Comparison of ENCODE assay signal across 10 mouse cellular contexts in genomic region chr5:112270764-112271541, GRCm38 (mm10). TPM values are rescaled to one million over a fixed set of nuclear protein-coding genes. Genes with fewer than 3 reads are reported as not detected.
DNase-seq lines count a peak whose midpoint lies in the region; ATAC-seq and TF ChIP-seq lines count a peak whose summit lies in the region.
"Had no signal": no experiment of that assay in that cellular context is flagged by ENCODE, and none has a peak within 500 bp of the region (broad histone marks: within the 10 kb centered on the region; RNA-seq: fewer than 3 reads in every experiment).

No protein-coding gene starts in this region.

- no peak for TF ChIP-seq CTCF in intestine, postnatal 0 days (IDR thresholded peaks at IDR 0.05; ENCODE audit: low read depth)

- no peaks in the 10 kb centered on the region for H3K36me3 ChIP-seq in intestine, postnatal 0 days (ENCODE audit: control insufficient read depth, insufficient read depth)

- H3K4me2 ChIP-seq in intestine, postnatal 0 days (replicated peaks; ENCODE audit: low read depth) = no peak overlapping the region

- no peak overlapping the region for H3K4me3 ChIP-seq in intestine, postnatal 0 days (ENCODE audit: low read depth, low read length)
- H3K4me3 ChIP-seq: megakaryocyte, embryonic 14.5 days had no signal

- WGBS in intestine, postnatal 0 days = 42% methylated on average over 24 of the region's 24 CpGs

- H3K4me1 ChIP-seq in intestine, postnatal 0 days (replicated peaks; ENCODE audit: control insufficient read depth, insufficient read depth, low read length) = 0 out of 2 replicates have a peak, but pooled peaks cover 4% of the 10 kb centered on the region

- H3K9me3 ChIP-seq in intestine, postnatal 0 days (ENCODE audit: control insufficient read depth) = no peaks in the 10 kb centered on the region
- H3K9me3 ChIP-seq: megakaryocyte, embryonic 14.5 days had no signal

- peaks cover 8% of the 10 kb centered on the region; the same call in 1 of the 2 replicates for H3K27me3 ChIP-seq in intestine, postnatal 0 days (replicated peaks; ENCODE audit: control insufficient read depth, insufficient read depth, low read length)

- intact Hi-C loops in left cerebral cortex, postnatal 36 days (cut with DNase I) = no loop called here
- intact Hi-C loops in heart, postnatal 36 days (cut with DNase I) = no loop called here
- intact Hi-C loops in heart, postnatal 14 days (cut with DNase I) = no loop called here

- no peak for ATAC-seq in intestine, postnatal 0 days

- no peak overlapping the region for H3K27ac ChIP-seq in intestine, postnatal 0 days (ENCODE audit: low read depth, low read length)

- DNase-seq in layer of hippocampus, adult 18-20 months (ENCODE audit: low spot score in 2 of 2) = peak; percentile 43 to 62
- no peak for DNase-seq in layer of hippocampus, adult 9-10 months (ENCODE audit: low spot score)
- DNase-seq in embryo, embryonic 11 days = peak; percentile 56
- peak; percentile 49 to 54 for DNase-seq in left cerebral cortex, postnatal 36 days (ENCODE audit: low spot score in 2 of 2)
- DNase-seq in right cerebral cortex, adult 2 months (ENCODE audit: low spot score in 2 of 2) = peak; percentile 53 to 60
- no peak for DNase-seq in heart, postnatal 36 days
- DNase-seq in heart, postnatal 14 days = no peak

- no peak overlapping the region for H3K9ac ChIP-seq in intestine, postnatal 0 days (ENCODE audit: low read depth, low read length)

RNA-seq across cellular contexts. Expression of gene Tpst2, which starts 5.5 kb away (rescaled TPM):
- 10 to 100 TPM; 37.0 to 40.5 TPM for total RNA-seq in layer of hippocampus, adult 18-20 months (2021)
- total RNA-seq in left cerebral cortex, postnatal 36 days (2021) = 10 to 100 TPM; 32.1 to 46.3 TPM
- polyA plus RNA-seq in intestine, postnatal 0 days (2015; fragmentation: Nextera tagmentation; extraction: Ambion mirVana) = 45.3 and 48.4 TPM in 2 replicates
- 10 to 100 TPM; 39.1 to 42.0 TPM for total RNA-seq in heart, postnatal 36 days (2021)
- 10 to 100 TPM; 50.6 to 55.5 TPM for total RNA-seq in heart, postnatal 14 days (2021)

RNA-seq across cellular contexts. Expression of gene Crybb1, which starts 15.3 kb away (rescaled TPM):
- 1 to 10 TPM; 8.5 to 9.2 TPM for total RNA-seq in layer of hippocampus, adult 18-20 months (2021)
- total RNA-seq in left cerebral cortex, postnatal 36 days (2021) = 1 to 10 TPM; 7.1 to 10.0 TPM
- 0.22 and 0.34 TPM in 2 replicates for polyA plus RNA-seq in intestine, postnatal 0 days (2015; fragmentation: Nextera tagmentation; extraction: Ambion mirVana)
- total RNA-seq in heart, postnatal 36 days (2021) = 1 to 10 TPM in 1 of 2 experiments, under 1 TPM in 1; 0.80 to 3.4 TPM
- 1 to 10 TPM; 1.4 to 1.9 TPM for total RNA-seq in heart, postnatal 14 days (2021)
- total RNA-seq: hematopoietic stem cell, adult 5-6 weeks had no signal

RNA-seq across cellular contexts. Expression of gene Cryba4, which starts 18.6 kb away (rescaled TPM):
- total RNA-seq in layer of hippocampus, adult 18-20 months (2021) = 1 to 10 TPM in 1 of 2 experiments, not detected in 1; 1.0 TPM
- under 1 TPM; 0.59 to 0.95 TPM for total RNA-seq in left cerebral cortex, postnatal 36 days (2021)
- polyA plus RNA-seq in intestine, postnatal 0 days (2015; fragmentation: Nextera tagmentation; extraction: Ambion mirVana) = 1.1 and 1.3 TPM in 2 replicates
- total RNA-seq in heart, postnatal 36 days (2021) = 1 to 10 TPM; 6.0 to 9.8 TPM
- 1 to 10 TPM; 7.2 to 7.8 TPM for total RNA-seq in heart, postnatal 14 days (2021)
- total RNA-seq: hematopoietic stem cell, adult 5-6 weeks had no signal

RNA-seq across cellular contexts. Expression of gene Tfip11, which starts 55.2 kb away (rescaled TPM):
- total RNA-seq in layer of hippocampus, adult 18-20 months (2021) = 10 to 100 TPM; 38.8 to 42.0 TPM
- total RNA-seq in left cerebral cortex, postnatal 36 days (2021) = 10 to 100 TPM; 44.4 to 46.8 TPM
- polyA plus RNA-seq in intestine, postnatal 0 days (2015; fragmentation: Nextera tagmentation; extraction: Ambion mirVana) = 13.6 and 14.3 TPM in 2 replicates
- total RNA-seq in heart, postnatal 36 days (2021) = 10 to 100 TPM; 17.9 to 21.7 TPM
- total RNA-seq in heart, postnatal 14 days (2021) = 10 to 100 TPM; 18.8 to 19.5 TPM

Comparison
In these comparisons a context has a peak if more than half of its experiments do, and no peak if none do; other contexts are left out.
1. DNase-seq: peak in layer of hippocampus, adult 18-20 months (2 of 2), embryo, embryonic 11 days (single experiment), left cerebral cortex, postnatal 36 days (2 of 2) and right cerebral cortex, adult 2 months (2 of 2); none in layer of hippocampus, adult 9-10 months (single experiment), heart, postnatal 36 days (0 of 2) and heart, postnatal 14 days (0 of 2).